Mouse (Mus musculus): ENCODE results near the gene Kremen2. TPM values are rescaled to one million over a fixed set of nuclear protein-coding genes. Genes with fewer than 3 reads are reported as not detected.

Gene Kremen2
- polyA plus RNA-seq, 1 experiment: 0.88 TPM

DNA sequence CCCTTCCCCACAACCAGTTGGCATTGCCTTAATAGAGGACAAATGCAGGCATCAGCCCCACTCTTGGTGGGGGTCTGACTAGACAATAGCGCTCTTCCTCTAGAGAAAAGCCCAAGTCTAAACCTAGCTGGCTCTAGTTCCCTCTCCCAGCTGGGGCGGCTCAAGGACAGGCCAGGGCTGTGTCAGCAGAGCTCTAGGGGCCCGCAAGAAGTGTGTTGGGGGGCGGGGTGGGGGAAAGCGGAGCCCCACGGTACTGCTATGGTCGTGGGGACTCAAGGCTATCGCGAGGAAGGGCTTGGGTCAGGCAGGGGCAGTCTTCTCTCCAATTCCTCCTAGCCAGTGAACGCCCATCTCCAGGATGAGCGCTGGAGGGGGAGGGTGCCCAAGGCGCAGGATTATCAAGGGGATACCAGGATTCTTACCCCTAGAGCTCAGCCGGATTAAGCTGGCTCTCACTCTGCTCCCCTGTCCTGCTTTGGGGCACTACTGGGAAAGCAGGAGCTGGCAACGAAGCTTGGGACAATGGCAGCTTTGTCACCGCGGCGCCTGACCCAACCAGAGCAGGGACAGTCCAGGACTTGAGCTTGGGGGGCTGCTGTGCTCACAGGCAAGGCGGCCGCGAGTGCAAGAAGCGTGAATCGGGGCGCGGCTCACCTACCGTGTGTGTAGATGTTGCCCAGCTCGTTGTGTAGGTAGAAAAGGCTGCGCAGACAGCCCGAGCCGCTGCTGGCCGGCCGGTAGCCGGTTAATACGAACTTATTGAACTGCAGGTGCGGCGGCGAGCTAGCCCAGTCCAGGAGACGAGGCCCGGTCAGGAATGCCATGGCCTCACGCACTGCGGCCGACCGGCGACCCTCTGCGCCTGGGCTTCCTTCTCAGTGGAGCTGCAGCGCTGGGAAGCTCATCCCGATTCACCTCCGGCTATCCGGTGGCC lies 6.2 kb downstream of the Kremen2 start:
- peak overlapping the region; percentile 94 for H3K4me2 ChIP-seq (ENCODE audit: low read depth)
- no peak for TF ChIP-seq TCF3 (IDR thresholded peaks at IDR 0.05; ENCODE audit: insufficient read length, low read depth)
- TF ChIP-seq SRF (IDR thresholded peaks at IDR 0.05; ENCODE audit: control insufficient read depth, insufficient read length, low read depth): no peak
- TF ChIP-seq CEBPB (IDR thresholded peaks at IDR 0.05; ENCODE audit: insufficient read depth, poor library complexity, severe bottlenecking): no peak
- TF ChIP-seq POLR2A (IDR thresholded peaks at IDR 0.05; ENCODE audit: insufficient read length, low read depth): no peak
- no peak for TF ChIP-seq USF1 (IDR thresholded peaks at IDR 0.05; ENCODE audit: low read depth)
- TF ChIP-seq TCF12 (IDR thresholded peaks at IDR 0.05; ENCODE audit: insufficient read depth, poor library complexity, severe bottlenecking): no peak
- no peak for TF ChIP-seq REST (IDR thresholded peaks at IDR 0.05; ENCODE audit: insufficient read depth, insufficient read length)
- TF ChIP-seq E2F4 (IDR thresholded peaks at IDR 0.05; ENCODE audit: insufficient read depth): no peak
- TF ChIP-seq POLR2AphosphoS2 (IDR thresholded peaks at IDR 0.05; ENCODE audit: insufficient read length, low read depth): no peak
- no peak for TF ChIP-seq MAX (IDR thresholded peaks at IDR 0.05; ENCODE audit: low read depth)
- H3ac ChIP-seq (ENCODE audit: control insufficient read depth, insufficient read length): peak overlapping the region; percentile 37
- H3K36me3 ChIP-seq (ENCODE audit: control insufficient read depth, insufficient read depth): no peaks in the 10 kb centered on the region
- H3K4me3 ChIP-seq: peak overlapping the region; percentile 35
- H3K27me3 ChIP-seq (ENCODE audit: control insufficient read depth, insufficient read depth, insufficient read length): peaks cover 23% of the 10 kb centered on the region
- no peaks in the 10 kb centered on the region for H3K79me2 ChIP-seq (ENCODE audit: control insufficient read depth, insufficient read depth)

DNA sequence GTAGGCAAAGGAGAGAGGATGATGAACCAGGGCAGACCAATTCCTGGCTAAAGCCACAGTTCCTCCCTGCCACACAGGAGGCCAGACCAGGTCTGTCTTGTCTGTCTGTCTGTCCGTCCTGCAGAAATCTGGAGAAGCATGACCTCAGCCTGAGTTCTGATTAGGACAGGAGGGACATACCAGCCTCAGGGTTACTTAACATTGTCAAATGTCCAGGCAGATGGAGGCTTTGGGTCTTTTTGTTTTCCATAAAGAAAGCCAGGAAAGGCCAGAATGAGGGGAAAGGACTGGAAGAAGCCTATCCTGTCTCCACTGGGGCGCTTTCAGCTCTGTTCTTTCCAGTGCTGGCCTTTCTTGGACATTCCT lies 6.8 kb downstream of the Kremen2 start:
- Histone ChIP-seq H3K79me2 (ENCODE audit: control insufficient read depth, insufficient read depth) (no peaks in the 10 kb centered on the region), H3K4me2 (ENCODE audit: low read depth) (peak overlapping the region; percentile 94), H3K27me3 (ENCODE audit: control insufficient read depth, insufficient read depth, insufficient read length) (peaks cover 21% of the 10 kb centered on the region), H3ac (ENCODE audit: control insufficient read depth, insufficient read length) (no peak overlapping the region), H3K36me3 (ENCODE audit: control insufficient read depth, insufficient read depth) (no peaks in the 10 kb centered on the region), H3K4me3 (peak overlapping the region; percentile 35)
- TF ChIP-seq MYOD1 (IDR thresholded peaks at IDR 0.05; ENCODE audit: control insufficient read depth in 1 of 3, insufficient read length in 2 of 3, low read depth in 2 of 3) (no peak), POLR2AphosphoS2 (IDR thresholded peaks at IDR 0.05; ENCODE audit: insufficient read length, low read depth) (no peak), SRF (IDR thresholded peaks at IDR 0.05; ENCODE audit: control insufficient read depth, insufficient read length, low read depth) (no peak)

DNA sequence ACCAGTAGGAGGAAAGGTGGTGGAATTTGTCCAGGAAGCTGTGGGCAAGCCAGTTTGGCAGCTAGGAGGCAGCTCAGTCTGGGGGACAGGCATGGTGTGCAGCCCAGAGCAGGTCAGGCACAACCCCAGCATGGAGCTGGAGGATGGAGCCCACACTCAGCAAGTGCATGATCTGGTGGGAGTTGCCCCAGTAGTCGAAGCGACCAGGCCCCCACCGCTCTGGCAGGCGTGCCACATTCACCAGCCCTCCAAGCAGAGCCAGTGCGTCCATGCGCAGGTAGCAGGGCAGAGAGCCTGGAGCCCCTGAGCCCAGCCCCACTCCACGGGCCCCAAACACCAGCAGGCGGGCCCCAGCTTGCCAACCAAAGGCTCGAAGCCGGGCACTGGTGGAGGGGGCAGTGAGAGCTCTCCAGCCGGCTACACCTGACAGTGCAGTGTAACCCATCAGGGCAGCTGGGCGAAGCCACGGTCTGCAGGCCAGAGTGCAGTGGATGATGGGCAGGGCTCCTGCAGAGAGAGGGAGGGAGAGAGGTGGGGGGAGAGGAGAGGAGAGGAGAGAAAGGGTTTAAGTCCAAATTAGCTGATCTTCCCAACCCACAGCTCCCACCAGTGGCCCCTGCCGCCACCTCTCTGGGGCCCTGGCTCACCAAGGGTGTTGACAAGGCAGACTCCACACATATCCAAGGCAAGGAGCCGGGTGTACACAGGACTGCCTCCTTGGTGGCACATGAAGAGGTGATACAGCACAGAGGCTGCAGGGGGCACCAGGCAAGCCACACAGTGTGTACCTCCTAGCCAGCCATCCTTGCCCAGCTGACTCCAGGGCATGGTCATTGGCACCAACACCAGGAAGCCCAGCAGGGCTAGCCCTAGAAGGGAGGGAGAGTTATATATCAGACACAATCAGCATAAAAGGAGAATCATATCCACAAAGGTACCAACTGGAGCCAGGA lies 7.9 kb downstream of the Kremen2 start:
- Histone ChIP-seq H3ac (ENCODE audit: control insufficient read depth, insufficient read length) (no peak overlapping the region), H3K4me2 (ENCODE audit: low read depth) (no peak overlapping the region), H3K79me2 (ENCODE audit: control insufficient read depth, insufficient read depth) (no peaks in the 10 kb centered on the region), H3K27me3 (ENCODE audit: control insufficient read depth, insufficient read depth, insufficient read length) (peaks cover 12% of the 10 kb centered on the region), H3K4me3 (no peak overlapping the region), H3K36me3 (ENCODE audit: control insufficient read depth, insufficient read depth) (peaks cover 3% of the 10 kb centered on the region)
- TF ChIP-seq TCF12 (IDR thresholded peaks at IDR 0.05; ENCODE audit: insufficient read depth, poor library complexity, severe bottlenecking) (no peak), SRF (IDR thresholded peaks at IDR 0.05; ENCODE audit: control insufficient read depth, insufficient read length, low read depth) (no peak), POLR2AphosphoS2 (IDR thresholded peaks at IDR 0.05; ENCODE audit: insufficient read length, low read depth) (peak; percentile 71)

DNA sequence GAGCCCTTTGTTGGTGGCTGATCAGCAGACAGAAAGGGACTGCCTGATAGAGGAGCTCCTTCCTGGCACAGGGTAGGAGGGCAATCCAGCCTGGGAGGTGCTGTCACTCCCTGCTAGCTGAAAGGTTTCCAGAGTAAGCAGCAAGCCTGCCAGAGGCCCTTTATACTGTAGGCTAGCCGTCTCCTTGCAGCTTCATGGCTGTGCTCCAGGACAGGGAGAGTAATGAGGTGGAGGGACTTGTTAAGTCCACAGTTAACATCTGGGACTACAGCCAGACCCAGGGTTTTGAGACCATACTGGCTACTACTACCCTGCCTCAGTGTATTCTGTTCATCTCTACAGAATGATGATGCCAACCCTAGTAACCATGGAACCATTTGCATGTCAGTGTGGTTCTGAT lies 11.3 kb downstream of the Kremen2 start:
- no peaks in the 10 kb centered on the region for H3K27me3 ChIP-seq (ENCODE audit: control insufficient read depth, insufficient read depth, insufficient read length)
- H3K4me2 ChIP-seq (ENCODE audit: low read depth): no peak overlapping the region
- no peaks in the 10 kb centered on the region for H3K79me2 ChIP-seq (ENCODE audit: control insufficient read depth, insufficient read depth)
- peaks cover 3% of the 10 kb centered on the region for H3K36me3 ChIP-seq (ENCODE audit: control insufficient read depth, insufficient read depth)
- no peak overlapping the region for H3ac ChIP-seq (ENCODE audit: control insufficient read depth, insufficient read length)
- TF ChIP-seq POLR2AphosphoS2 (IDR thresholded peaks at IDR 0.05; ENCODE audit: insufficient read length, low read depth): no peak
- no peak for TF ChIP-seq TCF3 (IDR thresholded peaks at IDR 0.05; ENCODE audit: insufficient read length, low read depth)
- TF ChIP-seq USF1 (IDR thresholded peaks at IDR 0.05; ENCODE audit: low read depth): no peak
- no peak for TF ChIP-seq CEBPB (IDR thresholded peaks at IDR 0.05; ENCODE audit: insufficient read depth, poor library complexity, severe bottlenecking)
- no peak for TF ChIP-seq MYOD1 (IDR thresholded peaks at IDR 0.05; ENCODE audit: control insufficient read depth in 1 of 3, insufficient read length in 2 of 3, low read depth in 2 of 3)
- TF ChIP-seq E2F4 (IDR thresholded peaks at IDR 0.05; ENCODE audit: insufficient read depth): no peak
- TF ChIP-seq SRF (IDR thresholded peaks at IDR 0.05; ENCODE audit: control insufficient read depth, insufficient read length, low read depth): no peak
- no peak for TF ChIP-seq MYOG (IDR thresholded peaks at IDR 0.05; ENCODE audit: control insufficient read depth in 1 of 3, insufficient read depth in 1 of 3, insufficient read length in 2 of 3, low read depth in 2 of 3)
- TF ChIP-seq REST (IDR thresholded peaks at IDR 0.05; ENCODE audit: insufficient read depth, insufficient read length): no peak
- no peak for TF ChIP-seq TCF12 (IDR thresholded peaks at IDR 0.05; ENCODE audit: insufficient read depth, poor library complexity, severe bottlenecking)
- no peak overlapping the region for H3K4me3 ChIP-seq

DNA sequence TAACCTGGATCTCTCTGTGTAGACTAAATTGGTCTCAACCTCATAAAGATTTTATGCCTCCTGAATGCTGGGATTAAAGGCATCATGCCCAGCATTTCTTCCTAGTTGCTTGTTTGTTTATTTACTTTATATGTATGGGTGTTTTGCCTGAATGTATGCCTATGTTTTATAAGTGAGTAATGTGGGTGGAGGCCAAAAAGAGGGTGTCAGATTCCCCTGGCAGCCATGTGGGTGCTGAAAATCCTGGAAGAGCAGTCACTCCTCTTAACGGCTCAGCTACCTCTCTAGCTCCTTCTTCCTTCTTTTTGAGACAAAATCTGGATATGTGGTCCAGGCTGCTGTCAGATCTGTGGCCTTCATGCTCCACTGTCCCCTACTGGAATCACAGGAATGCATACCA lies 15.2 kb downstream of the Kremen2 start:
- Histone ChIP-seq H3K4me3 (no peak overlapping the region), H3K36me3 (ENCODE audit: control insufficient read depth, insufficient read depth) (peaks cover 3% of the 10 kb centered on the region), H3ac (ENCODE audit: control insufficient read depth, insufficient read length) (no peak overlapping the region), H3K27me3 (ENCODE audit: control insufficient read depth, insufficient read depth, insufficient read length) (no peaks in the 10 kb centered on the region), H3K4me2 (ENCODE audit: low read depth) (no peak overlapping the region), H3K79me2 (ENCODE audit: control insufficient read depth, insufficient read depth) (no peaks in the 10 kb centered on the region)
- TF ChIP-seq POLR2A (IDR thresholded peaks at IDR 0.05; ENCODE audit: insufficient read length, low read depth) (no peak), MYOD1 (IDR thresholded peaks at IDR 0.05; ENCODE audit: control insufficient read depth in 1 of 3, insufficient read length in 2 of 3, low read depth in 2 of 3) (no peak), TCF3 (IDR thresholded peaks at IDR 0.05; ENCODE audit: insufficient read length, low read depth) (no peak), MAX (IDR thresholded peaks at IDR 0.05; ENCODE audit: low read depth) (no peak), CEBPB (IDR thresholded peaks at IDR 0.05; ENCODE audit: insufficient read depth, poor library complexity, severe bottlenecking) (no peak), REST (IDR thresholded peaks at IDR 0.05; ENCODE audit: insufficient read depth, insufficient read length) (no peak), SRF (IDR thresholded peaks at IDR 0.05; ENCODE audit: control insufficient read depth, insufficient read length, low read depth) (no peak), USF1 (IDR thresholded peaks at IDR 0.05; ENCODE audit: low read depth) (no peak), POLR2AphosphoS2 (IDR thresholded peaks at IDR 0.05; ENCODE audit: insufficient read length, low read depth) (no peak), MYOG (IDR thresholded peaks at IDR 0.05; ENCODE audit: control insufficient read depth in 1 of 3, insufficient read depth in 1 of 3, insufficient read length in 2 of 3, low read depth in 2 of 3) (no peak), E2F4 (IDR thresholded peaks at IDR 0.05; ENCODE audit: insufficient read depth) (no peak), TCF12 (IDR thresholded peaks at IDR 0.05; ENCODE audit: insufficient read depth, poor library complexity, severe bottlenecking) (no peak)
